Mouse (Mus musculus) limb, embryonic 12.5 days (tissue): Measurements from ENCODE around the gene Vsig10. TPM values are rescaled to one million over a fixed set of nuclear protein-coding genes. Genes with fewer than 3 reads are reported as not detected.
A peak's percentile ranks its signal among the peaks of the same experiment; 100 is the strongest.
"Not testable (repeated sequence)": the region's sequence is repeated elsewhere in the genome, so short reads cannot be mapped to it uniquely, and the experiment has no call there.

Experiments used
- ATAC-seq: fragments of 200-750 bp; cut with Nextera tagmentation; 2 replicates; pipeline ENCODE4 v1.8.0; 2017; ENCODE audit warnings: low read depth, moderate TSS enrichment; ENCODE audit not compliant: insufficient number of reproducible peaks, insufficient read depth, low FRiP score, low TSS enrichment
- H3K27ac ChIP-seq: fragments of 300-500 bp; sonication (generic); 2 replicates; pipeline ENCODE4 v1.5.1; 2016; ENCODE audit warnings: mild to moderate bottlenecking, moderate library complexity
- H3K27me3 ChIP-seq: fragments of 300-500 bp; sonication (generic); 2 replicates; pipeline ENCODE4 v1.6.1; 2016; ENCODE audit warnings: mild to moderate bottlenecking, moderate library complexity
- H3K36me3 ChIP-seq: fragments of 300-500 bp; sonication (generic); 2 replicates; pipeline ENCODE4 v1.6.1; 2016; ENCODE audit warnings: mild to moderate bottlenecking, moderate library complexity
- H3K4me1 ChIP-seq: fragments of 300-500 bp; sonication (generic); replicated peaks from 2 replicates; pipeline ENCODE4 v1.6.1; 2016
- H3K4me2 ChIP-seq: fragments of 300-500 bp; sonication (generic); 2 replicates; pipeline ENCODE4 v1.6.1; 2016; ENCODE audit warnings: mild to moderate bottlenecking, moderate library complexity
- H3K4me3 ChIP-seq: fragments of 300-500 bp; sonication (generic); replicated peaks from 2 replicates; pipeline ENCODE4 v1.5.1; 2016; ENCODE audit warnings: mild to moderate bottlenecking
- H3K9ac ChIP-seq: fragments of 300-500 bp; sonication (generic); replicated peaks from 2 replicates; pipeline ENCODE4 v1.6.1; 2016; ENCODE audit warnings: mild to moderate bottlenecking, moderate library complexity
- H3K9me3 ChIP-seq: fragments of 300-500 bp; sonication (generic); 2 replicates; pipeline ENCODE4 v1.6.1; 2016; ENCODE audit warnings: mild to moderate bottlenecking, moderate library complexity
- WGBS: fragments of 180-500 bp; shearing (Covaris S2); methylation state at CpG from one replicate; pipeline ENCODE4 v1.1.7; 2016; 5-methylcytosine and 5-hydroxymethylcytosine counted together
- polyA plus RNA-seq: library from polyadenylated mRNA; unstranded; fragments of >200 nt; fragmentation: Nextera tagmentation; extraction: Ambion mirVana; gene quantifications from 2 replicates; pipeline ENCODE4 v1.2.1, GENCODE M21; 2016

The Vsig10 gene
- polyA plus RNA-seq, 1 experiment from 2014 or later = 5.2 TPM

GRCm38 (mm10) chr5:117285266-117285665, 33.6 kb upstream of the Vsig10 start:
- peaks cover 50% of the 10 kb centered on the region for H3K36me3 ChIP-seq
- no peak overlapping the region for H3K4me3 ChIP-seq
- no peak overlapping the region for H3K9ac ChIP-seq
- no peak for ATAC-seq
- H3K4me2 ChIP-seq = 0 out of 2 replicates have a peak overlapping the region, but pooled peaks have one; percentile 70
- WGBS = 66% methylated on average over 4 of the region's 4 CpGs
- no peaks in the 10 kb centered on the region for H3K27me3 ChIP-seq
- H3K4me1 ChIP-seq = peaks cover 33% of the 10 kb centered on the region
- H3K27ac ChIP-seq = no peak overlapping the region
- peaks cover 3% of the 10 kb centered on the region; the same call in 1 of the 2 replicates for H3K9me3 ChIP-seq

- peak overlapping the region; percentile 70 for H3K4me2 ChIP-seq
- H3K4me3 ChIP-seq = peak overlapping the region; percentile 73
- no peak for ATAC-seq
- H3K27ac ChIP-seq = peak overlapping the region; percentile 80; the same call in 1 of the 2 replicates
- peak overlapping the region; percentile 88 for H3K9ac ChIP-seq
- WGBS = 47% methylated on average over 3 of the region's 3 CpGs
- H3K9me3 ChIP-seq = peaks cover 3% of the 10 kb centered on the region; the same call in 1 of the 2 replicates
- peaks cover 33% of the 10 kb centered on the region for H3K4me1 ChIP-seq
- H3K36me3 ChIP-seq = peaks cover 43% of the 10 kb centered on the region
- no peaks in the 10 kb centered on the region for H3K27me3 ChIP-seq
These were observed 32.6 kb upstream of the Vsig10 start for GRCm38 (mm10) chr5:117286286-117286685.

- peak within 1 kb of the TSS; percentile 70 for H3K4me2 ChIP-seq
- H3K27ac ChIP-seq = peak within 1 kb of the TSS; percentile 80
- ATAC-seq = peak; percentile 94
- peaks cover 3% of the 10 kb centered on the region; the same call in 1 of the 2 replicates for H3K9me3 ChIP-seq
- H3K36me3 ChIP-seq = peaks cover 34% of the 10 kb centered on the region
- H3K27me3 ChIP-seq = no peaks in the 10 kb centered on the region
- peak within 1 kb of the TSS; percentile 73 for H3K4me3 ChIP-seq
- H3K4me1 ChIP-seq = peaks cover 33% of the 10 kb centered on the region
- under 1% methylated on average over 77 of the region's 77 CpGs for WGBS
- peak within 1 kb of the TSS; percentile 88 for H3K9ac ChIP-seq
These were observed 31.8 kb upstream of the Vsig10 start, which contains the start of gene Pebp1 for GRCm38 (mm10) chr5:117286831-117287822. Gene Pebp1, minus strand, starts transcription at chr5:117287625.

DNA sequence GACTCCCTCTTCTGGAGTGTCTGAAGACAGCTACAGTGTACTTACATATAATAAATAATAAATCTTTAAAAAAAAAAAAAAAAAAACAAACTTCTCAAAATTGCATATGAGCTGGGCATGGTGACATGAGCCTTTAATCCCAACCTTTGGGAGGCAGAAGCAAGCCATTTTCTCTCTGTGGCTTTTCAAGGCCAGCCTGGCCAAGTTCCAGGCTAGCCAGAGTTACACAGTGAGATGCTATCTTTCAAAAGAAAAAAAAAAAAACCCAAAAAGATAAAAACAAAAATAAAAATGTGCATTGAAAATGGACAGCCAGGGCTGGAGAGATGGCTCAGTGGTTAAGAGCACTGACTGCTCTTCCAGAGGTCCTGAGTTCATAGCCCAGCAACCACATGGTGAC, 29.2 kb upstream of the Vsig10 start:
- Histone ChIP-seq H3K4me2 (no peak overlapping the region), H3K36me3 (peaks cover 14% of the 10 kb centered on the region), H3K4me3 (no peak overlapping the region), H3K4me1 (peaks cover 28% of the 10 kb centered on the region), H3K27ac (no peak overlapping the region), H3K27me3 (no peaks in the 10 kb centered on the region), H3K9ac (no peak overlapping the region), H3K9me3 (peaks cover 3% of the 10 kb centered on the region; the same call in 1 of the 2 replicates)
- ATAC-seq = no peak

- no peak overlapping the region for H3K27ac ChIP-seq
These were observed 28.8 kb upstream of the Vsig10 start for GRCm38 (mm10) chr5:117290081-117290480.

DNA sequence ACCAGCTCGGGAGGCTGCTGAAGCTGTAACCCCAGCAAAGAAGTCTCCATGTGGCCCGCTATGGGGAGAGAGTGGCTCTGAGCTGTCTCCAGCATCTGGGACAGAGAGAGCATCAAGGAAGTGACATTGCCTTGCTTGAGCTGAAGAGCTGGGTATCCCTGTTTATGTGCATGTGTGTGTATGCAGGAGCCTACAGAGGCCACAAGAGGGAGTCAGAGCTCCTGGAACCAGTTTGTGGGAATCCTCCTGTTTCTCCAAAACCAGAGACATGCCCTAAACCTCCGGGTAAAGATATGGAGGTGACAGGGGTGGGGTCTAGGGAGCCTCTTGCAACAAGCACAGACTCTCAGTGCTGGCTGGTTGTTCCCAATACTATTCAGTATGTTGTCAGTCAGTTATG, 27.6 kb upstream of the Vsig10 start:
- 89% methylated on average over 3 of the region's 3 CpGs for WGBS
- peaks cover 11% of the 10 kb centered on the region for H3K4me1 ChIP-seq
- ATAC-seq = no peak

More at GRCm38 (mm10) chr5:117290081-117290480, 28.8 kb upstream of the Vsig10 start:
- WGBS = 92% methylated on average over 2 of the region's 2 CpGs
- Histone ChIP-seq H3K36me3 (peaks cover 9% of the 10 kb centered on the region), H3K9ac (no peak overlapping the region), H3K4me2 (no peak overlapping the region), H3K27me3 (no peaks in the 10 kb centered on the region), H3K4me3 (no peak overlapping the region), H3K9me3 (peaks cover 3% of the 10 kb centered on the region; the same call in 1 of the 2 replicates), H3K4me1 (peaks cover 24% of the 10 kb centered on the region)
- ATAC-seq = no peak

DNA sequence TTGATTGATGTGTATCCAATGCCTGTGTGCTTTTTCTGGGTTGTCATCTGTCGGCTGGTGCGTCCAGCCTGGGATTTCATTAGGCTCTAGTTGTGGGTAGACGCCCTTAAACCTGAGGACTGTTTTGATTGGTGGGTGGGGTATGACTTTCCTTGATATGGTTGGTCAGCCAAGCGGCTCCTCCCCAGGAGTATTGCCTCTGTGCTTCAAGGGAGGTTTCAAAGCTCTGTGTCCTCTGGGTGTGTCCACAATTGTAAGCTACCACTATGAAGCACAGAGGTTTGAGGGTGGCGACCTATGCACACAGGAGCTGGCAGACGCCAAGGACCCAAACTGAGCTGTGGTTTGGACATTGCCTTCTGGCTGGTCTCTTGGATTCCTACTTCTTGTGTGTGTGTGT, 26.3 kb upstream of the Vsig10 start:
- Histone ChIP-seq H3K27me3 (no peaks in the 10 kb centered on the region), H3K9me3 (peaks cover 3% of the 10 kb centered on the region; the same call in 1 of the 2 replicates), H3K9ac (no peak overlapping the region), H3K36me3 (no peaks in the 10 kb centered on the region), H3K4me1 (peaks cover 7% of the 10 kb centered on the region; the same call in 1 of the 2 replicates), H3K4me3 (no peak overlapping the region), H3K27ac (no peak overlapping the region), H3K4me2 (no peak overlapping the region)
- no peak for ATAC-seq
- WGBS = 76% methylated on average over 6 of the region's 6 CpGs

More for the DNA sequence above, 27.6 kb upstream of the Vsig10 start:
- H3K36me3 ChIP-seq = no peaks in the 10 kb centered on the region
- H3K4me3 ChIP-seq = no peak overlapping the region
- no peak overlapping the region for H3K9ac ChIP-seq
- peaks cover 3% of the 10 kb centered on the region; the same call in 1 of the 2 replicates for H3K9me3 ChIP-seq
- no peaks in the 10 kb centered on the region for H3K27me3 ChIP-seq
- no peak overlapping the region for H3K4me2 ChIP-seq
- H3K27ac ChIP-seq = no peak overlapping the region

DNA sequence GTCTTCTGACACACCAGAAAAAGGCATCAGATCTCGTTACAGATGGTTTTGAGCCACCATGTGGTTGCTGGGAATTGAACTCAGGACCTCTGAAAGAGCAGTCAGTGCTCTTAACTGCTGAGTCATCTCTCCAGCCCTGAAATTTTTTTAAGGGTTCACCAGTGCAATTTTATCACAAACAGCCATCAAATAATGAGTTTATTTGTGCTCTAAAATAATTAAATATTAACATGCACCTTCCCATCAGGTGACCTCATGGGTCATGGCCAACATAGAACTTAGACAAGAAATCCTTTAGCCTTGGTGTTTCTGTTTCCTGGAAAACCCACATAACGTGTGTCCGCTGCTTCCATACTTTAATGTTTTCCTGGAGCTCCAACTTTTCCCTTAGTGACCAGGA, 25.1 kb upstream of the Vsig10 start:
- not testable (repeated sequence) for H3K27ac ChIP-seq, H3K36me3 ChIP-seq, H3K27me3 ChIP-seq, H3K4me1 ChIP-seq, H3K4me2 ChIP-seq, H3K9me3 ChIP-seq, H3K9ac ChIP-seq, ATAC-seq, H3K4me3 ChIP-seq
- 86% methylated on average over 3 of the region's 3 CpGs for WGBS

DNA sequence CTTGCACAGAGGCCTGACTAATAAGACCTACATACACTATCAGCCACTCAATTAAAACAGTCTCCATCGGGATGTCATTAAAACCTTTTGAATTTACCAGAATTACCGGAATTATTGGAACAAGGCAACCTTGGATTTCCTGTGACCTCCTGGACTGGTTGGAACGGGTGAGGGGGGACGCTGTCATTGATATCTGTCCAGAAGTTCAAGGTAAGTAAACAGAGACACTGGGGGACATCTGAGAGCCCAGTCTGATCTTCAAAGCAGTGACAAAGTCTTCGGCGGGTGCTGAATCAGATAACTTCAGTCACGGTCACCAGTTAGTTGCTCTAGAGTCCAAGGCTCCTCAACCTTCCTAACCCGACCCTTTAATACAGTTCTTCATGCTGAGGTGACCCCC, 23.9 kb upstream of the Vsig10 start:
- WGBS = 94% methylated on average over 8 of the region's 8 CpGs
- ATAC-seq = no peak
- Histone ChIP-seq H3K27ac (no peak overlapping the region), H3K9me3 (peaks cover 2% of the 10 kb centered on the region; the same call in 1 of the 2 replicates), H3K27me3 (no peaks in the 10 kb centered on the region), H3K36me3 (no peaks in the 10 kb centered on the region), H3K4me2 (no peak overlapping the region), H3K9ac (no peak overlapping the region), H3K4me3 (no peak overlapping the region), H3K4me1 (no peaks in the 10 kb centered on the region)

- no peaks in the 10 kb centered on the region for H3K36me3 ChIP-seq
- no peak overlapping the region for H3K27ac ChIP-seq
- no peak overlapping the region for H3K4me3 ChIP-seq
- H3K4me2 ChIP-seq = no peak overlapping the region
- no peaks in the 10 kb centered on the region; the same call in 1 of the 2 replicates for H3K9me3 ChIP-seq
- WGBS = 69% methylated on average over 3 of the region's 3 CpGs
- no peaks in the 10 kb centered on the region for H3K4me1 ChIP-seq
- H3K9ac ChIP-seq = no peak overlapping the region
- no peaks in the 10 kb centered on the region for H3K27me3 ChIP-seq
- peak; percentile 15; the same call in 1 of the 2 replicates for ATAC-seq
These were observed 16.0 kb upstream of the Vsig10 start for GRCm38 (mm10) chr5:117302899-117303298.
